Mouse (Mus musculus) left cerebral cortex, postnatal 14 days (tissue): ENCODE data around the gene Tmem181a. TPM values are rescaled to one million over a fixed set of nuclear protein-coding genes. Genes with fewer than 3 reads are reported as not detected.

ENCODE experiments used
- total RNA-seq, 2 experiments: library from RNA; stranded (reverse); gene quantifications; 2 replicates each; pipeline ENCODE4 v1.2.3; 2021

The Tmem181a gene
- total RNA-seq, 2 experiments from 2014 or later, result 93.1 to 93.7 TPM

Other genes with a start within 250 kb of the Tmem181a start
- 10 to 100 TPM; 15.5 to 16.3 TPM for gene Serac1, start 177.1 kb upstream of the Tmem181a start, total RNA-seq
- gene Gtf2h5, start 177.1 kb upstream of the Tmem181a start, total RNA-seq, result 100 to 1,000 TPM; 140 to 152 TPM
- gene Tulp4, start 150.4 kb upstream of the Tmem181a start, total RNA-seq, result 100 to 1,000 TPM; 236 to 261 TPM
- gene Dynlt1a, start 60.6 kb downstream of the Tmem181a start, total RNA-seq, result 10 to 100 TPM; 14.9 to 16.2 TPM
- gene Dynlt1b, start 173.3 kb downstream of the Tmem181a start, total RNA-seq, result 100 to 1,000 TPM; 149 to 156 TPM